Mouse (Mus musculus) brain, embryonic 14.5 days (tissue): ENCODE results near the gene E030018B13Rik. TPM values are rescaled to one million over a fixed set of nuclear protein-coding genes. Genes with fewer than 3 reads are reported as not detected.

Experiments
- DNase-seq: peaks from one replicate; pipeline ENCODE4 v3.0.0-alpha.2; 2011; ENCODE audit warnings: low read depth
- CTCF ChIP-seq: fragments of 200-500 bp; IDR thresholded peaks from 2 replicates; pipeline ENCODE4 v1.5.1; 2012; ENCODE audit warnings: inconsistent platforms, mild to moderate bottlenecking, moderate library complexity, borderline replicate concordance; ENCODE audit not compliant: insufficient read depth, insufficient read length; ENCODE audit errors: extremely low read depth
- POLR2A ChIP-seq: fragments of 200-500 bp; IDR thresholded peaks from 2 replicates; pipeline ENCODE4 v1.6.1; 2012; ENCODE audit warnings: mild to moderate bottlenecking, inconsistent platforms, borderline replicate concordance; ENCODE audit not compliant: poor library complexity, insufficient read depth, insufficient read length, severe bottlenecking; ENCODE audit errors: extremely low read depth
- polyA plus RNA-seq: library from polyadenylated mRNA; depleted of rRNA; stranded (reverse); fragments of >200 nt; gene quantifications from 2 replicates; pipeline ENCODE4 v1.2.3, GENCODE M21; 2012

E030018B13Rik gene
- polyA plus RNA-seq, 1 experiment: not detected

GRCm38 (mm10) chr7:63911383-63912233 is 5.0 kb upstream of the E030018B13Rik start:
- DNase-seq: no peak

DNA sequence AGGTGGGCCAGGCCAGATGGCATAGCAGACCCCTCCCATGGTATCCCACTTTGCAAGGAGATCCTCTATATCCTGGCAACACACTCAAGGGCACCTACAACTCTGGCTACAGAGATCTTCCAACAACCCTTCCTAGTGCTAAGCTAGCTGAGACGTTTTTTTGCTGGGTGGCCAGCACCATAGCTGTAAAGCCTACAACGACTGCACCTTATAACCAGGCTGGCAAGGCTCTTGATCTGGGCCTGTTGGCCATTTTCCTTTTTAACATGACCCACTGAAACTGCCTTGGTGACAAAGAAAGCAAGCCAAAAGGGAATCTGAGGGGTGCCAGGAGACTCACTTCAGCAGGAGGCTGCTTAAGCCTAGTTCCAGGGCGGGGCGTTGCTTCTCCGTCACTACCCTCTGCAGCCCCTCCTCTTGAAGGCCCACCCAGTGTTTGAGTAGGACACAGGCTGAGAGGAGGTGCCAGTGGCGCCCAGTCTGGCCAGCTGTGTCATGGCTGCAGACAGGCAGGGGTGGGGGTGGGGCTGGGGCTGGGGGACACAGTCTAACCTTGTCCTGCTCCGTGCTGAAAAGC is 4.3 kb upstream of the E030018B13Rik start:
- no peak for TF ChIP-seq CTCF
- no peak for TF ChIP-seq POLR2A
- DNase-seq: peak; percentile 52

More at GRCm38 (mm10) chr7:63911383-63912233, 5.0 kb upstream of the E030018B13Rik start:
- TF ChIP-seq CTCF (no peak), POLR2A (no peak)

DNA sequence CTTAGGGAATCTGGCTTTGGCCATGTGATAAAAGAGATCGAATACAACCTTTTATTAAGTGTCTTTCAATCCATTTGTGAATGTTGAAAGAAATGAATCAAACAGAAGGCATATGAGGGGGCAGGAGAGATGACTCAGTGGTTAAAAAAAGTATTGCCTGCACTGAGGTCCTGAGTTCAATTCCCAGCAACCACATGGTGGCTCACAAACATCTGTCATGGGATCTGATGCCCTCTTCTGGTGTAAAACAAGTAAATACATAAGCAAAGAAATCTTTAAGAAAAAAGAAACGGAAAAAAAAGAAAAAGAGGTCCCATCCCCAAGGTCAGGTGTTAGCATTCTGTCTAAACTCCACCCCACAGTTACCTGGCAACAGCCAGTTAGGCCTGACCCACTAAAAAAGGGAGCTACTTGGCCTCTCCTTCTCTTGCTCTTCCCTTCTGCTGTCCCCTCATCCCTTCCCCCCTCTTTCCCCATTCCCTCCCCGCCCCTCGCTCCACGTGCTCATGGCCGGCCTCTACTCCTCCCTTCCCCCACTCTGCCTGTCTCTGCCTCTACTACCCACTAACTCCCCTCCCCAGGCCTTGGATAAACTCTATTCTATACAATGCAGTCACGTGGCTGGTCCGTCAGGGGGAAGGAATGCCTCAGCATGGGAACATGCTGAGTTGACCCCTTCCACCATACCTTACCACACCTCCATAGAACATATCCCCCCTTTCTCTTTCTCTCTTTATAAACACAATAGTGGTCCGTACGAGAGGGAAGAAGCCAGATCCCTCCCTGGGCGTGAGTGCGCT is 3.5 kb upstream of the E030018B13Rik start:
- TF ChIP-seq CTCF (no peak), POLR2A (no peak)
- no peak for DNase-seq

DNA sequence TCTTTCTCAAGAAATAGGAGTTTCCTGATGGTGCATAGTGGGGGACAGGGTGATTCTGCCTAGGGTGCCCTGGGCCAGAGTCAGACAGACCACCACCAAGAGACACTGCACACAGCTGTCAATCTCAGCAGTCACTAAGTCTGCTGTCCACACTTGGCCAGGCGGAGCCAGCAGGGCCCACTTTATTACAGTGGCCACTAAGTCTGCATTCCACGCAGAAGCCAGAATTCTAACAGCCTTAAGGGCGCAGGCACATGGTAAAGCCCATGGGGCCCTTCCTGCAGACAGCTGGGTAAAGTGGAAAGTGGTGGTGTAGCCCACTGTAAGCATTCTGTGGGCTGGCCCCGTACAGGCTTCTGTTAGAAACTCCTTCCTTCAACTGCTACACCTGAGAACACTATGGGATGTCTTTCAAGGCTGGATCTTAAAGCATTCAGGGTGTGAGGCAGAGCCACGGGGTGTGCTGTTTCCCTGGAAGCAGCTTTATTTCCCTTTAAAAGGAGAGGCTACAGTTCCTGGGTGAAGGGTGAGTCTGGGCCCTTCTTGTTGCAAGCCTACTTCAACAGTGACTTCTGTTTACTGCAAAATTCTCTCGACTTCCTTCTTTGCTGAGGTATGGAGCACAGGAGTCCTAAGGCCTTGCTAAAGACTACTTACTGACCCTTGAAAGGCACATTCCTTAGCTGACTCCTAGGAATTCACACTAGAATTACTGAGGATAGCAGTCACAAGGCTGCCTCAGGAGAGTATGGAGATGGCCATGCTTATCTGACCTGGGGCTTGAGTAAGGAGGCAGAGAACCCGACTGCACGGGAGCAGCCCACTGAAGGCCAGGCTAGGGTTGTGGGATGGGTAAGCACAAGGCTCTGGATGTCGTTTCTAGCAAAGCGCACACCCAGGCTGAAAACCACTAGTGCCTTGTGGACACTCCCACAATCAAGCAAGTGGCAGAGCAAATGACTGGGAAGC is 2.6 kb upstream of the E030018B13Rik start:
- TF ChIP-seq CTCF (no peak), POLR2A (no peak)
- DNase-seq: no peak

DNA sequence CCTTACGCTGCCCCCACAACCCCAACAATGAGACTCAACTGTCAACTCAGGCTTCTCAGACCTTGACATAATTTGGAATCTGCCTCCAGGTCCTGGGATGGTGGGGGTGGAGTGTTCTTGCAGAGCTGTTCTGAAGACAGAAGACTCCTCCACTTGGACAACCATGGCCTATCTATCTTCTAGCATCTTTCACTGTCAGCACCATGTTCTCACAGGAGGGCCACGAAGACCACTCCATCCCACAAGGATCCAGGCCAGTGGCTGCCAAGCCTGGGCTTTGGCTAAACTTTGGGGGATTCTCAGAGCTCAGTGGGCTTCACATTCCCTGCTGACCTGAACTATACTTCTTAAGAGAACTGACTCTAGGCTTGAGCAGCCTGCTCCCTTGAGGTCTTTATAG is 1.8 kb upstream of the E030018B13Rik start:
- no peak for DNase-seq
- TF ChIP-seq CTCF: no peak
- TF ChIP-seq POLR2A: no peak

DNA sequence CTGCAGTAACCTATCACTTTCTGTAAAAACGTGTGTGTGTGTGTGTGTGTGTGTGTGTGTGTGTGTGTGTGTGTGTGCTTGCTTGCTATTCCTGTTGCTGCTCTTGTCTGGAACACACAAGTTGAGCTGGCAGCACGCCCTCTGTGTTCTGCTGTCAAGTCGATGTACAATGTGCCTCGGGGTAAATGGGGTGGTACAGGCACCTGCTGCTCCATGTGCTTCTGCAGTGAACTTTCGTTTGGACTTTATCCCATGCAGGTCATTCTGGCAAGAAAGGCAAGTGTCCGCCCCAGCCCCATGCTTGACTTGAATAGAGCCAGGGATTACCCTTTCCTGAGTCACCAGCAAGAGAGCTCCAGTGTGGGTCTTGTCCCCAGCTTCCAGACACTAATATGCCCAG is 1.0 kb downstream of the E030018B13Rik start:
- TF ChIP-seq POLR2A: no peak
- TF ChIP-seq CTCF: no peak
- peak; percentile 82 for DNase-seq

DNA sequence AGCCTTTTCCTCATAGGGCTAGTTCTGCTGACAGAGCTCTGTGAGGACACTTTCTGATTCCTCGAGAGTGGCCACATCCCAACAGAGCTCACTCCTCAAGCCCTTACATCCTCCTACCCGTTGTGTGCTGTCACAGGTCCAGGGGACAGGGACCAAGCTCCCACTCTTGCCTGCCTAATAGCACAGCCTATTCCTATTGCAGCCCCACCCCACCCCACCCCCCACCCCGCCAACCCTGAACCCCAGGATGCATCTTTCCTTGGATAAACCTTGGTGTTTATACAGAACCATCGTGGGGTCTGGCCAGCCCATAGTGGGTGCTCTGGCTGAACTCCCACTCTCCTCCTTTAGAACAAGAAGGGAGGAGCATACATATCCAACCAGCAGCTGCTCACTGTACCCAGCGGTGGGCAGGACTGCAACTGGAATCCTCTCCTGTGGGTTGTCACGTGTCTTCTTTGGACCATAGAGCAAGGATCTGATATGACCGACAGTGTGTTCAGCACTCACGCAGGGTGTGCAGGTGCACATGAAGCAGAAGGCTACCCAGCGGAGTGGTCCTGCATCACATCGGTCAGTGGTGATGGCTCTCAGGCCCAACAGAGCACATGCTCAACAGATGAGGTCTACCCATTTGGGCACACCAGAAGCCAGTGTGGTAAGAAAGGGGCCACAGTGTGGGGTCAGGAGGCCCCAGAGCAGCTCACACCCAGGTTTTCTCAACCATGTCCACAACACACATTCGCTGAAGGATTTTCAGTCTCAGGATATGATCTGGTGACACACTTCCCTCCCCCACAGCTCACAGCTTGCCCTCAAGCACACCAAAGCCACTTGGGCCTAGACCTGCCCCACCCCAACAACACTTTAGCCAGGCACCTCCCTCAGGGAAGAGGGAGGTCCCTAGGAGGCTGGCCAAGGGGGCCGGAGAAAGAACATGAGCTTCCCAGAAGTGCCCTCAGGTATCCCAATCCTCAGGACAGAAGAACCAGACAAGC is 2.4 kb downstream of the E030018B13Rik start:
- DNase-seq: no peak
- no peak for TF ChIP-seq CTCF
- no peak for TF ChIP-seq POLR2A

DNA sequence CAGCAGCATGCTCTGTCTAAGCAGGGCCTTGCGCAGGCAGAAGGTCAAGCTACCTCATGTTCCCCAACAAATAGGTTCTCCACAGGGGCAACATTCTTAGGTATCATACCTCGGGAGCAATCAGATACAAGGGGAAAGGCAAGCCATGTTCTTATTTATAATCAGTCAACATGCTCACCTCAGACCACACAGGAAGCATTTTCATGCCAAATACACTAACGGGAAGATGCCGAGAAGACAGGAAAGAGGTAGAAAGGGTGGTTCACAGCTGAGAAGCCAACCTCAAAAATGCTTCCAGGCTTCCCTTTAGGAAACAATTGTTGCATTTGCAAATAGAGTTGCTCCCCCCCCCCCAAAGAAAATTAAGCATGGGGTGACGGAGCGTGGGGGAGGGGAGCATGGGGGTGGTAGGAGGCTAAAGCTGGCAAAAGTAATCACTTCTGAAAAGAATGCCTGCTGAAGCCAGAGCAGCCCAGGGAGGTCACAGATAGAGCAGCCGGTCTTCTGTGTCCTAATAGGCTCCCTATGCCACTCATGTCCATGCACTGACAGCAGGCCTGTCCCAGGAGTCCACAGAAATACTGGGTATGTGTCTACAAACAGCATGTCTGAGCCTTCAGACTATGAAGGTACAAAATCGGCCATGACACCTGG is 5.4 kb downstream of the E030018B13Rik start:
- DNase-seq: no peak
- TF ChIP-seq POLR2A (no peak), CTCF (no peak)

DNA sequence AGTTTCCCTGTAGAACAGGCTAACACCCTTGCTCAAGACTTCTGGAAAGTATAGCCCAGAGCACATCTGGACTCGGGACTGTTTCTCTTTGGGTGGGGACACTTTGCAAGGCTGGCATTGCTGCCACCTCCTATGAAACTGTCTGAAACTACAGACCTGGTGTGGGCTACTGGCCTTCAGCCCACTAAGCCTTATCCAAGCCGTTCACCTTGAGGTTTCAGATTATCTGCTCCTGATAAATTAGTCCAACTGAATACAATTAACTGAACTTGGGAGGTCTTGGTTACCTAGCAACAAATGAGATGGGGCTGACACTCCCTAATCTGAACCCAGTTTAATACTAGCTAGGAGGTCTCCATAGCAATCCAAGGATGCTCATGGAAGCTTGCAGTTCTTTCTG is 5.9 kb downstream of the E030018B13Rik start:
- DNase-seq: no peak
- TF ChIP-seq CTCF: no peak
- TF ChIP-seq POLR2A: no peak
